Mouse (Mus musculus) layer of hippocampus, postnatal 10 days (tissue): ENCODE data around the gene Hoxc13. TPM values are rescaled to one million over a fixed set of nuclear protein-coding genes. Genes with fewer than 3 reads are reported as not detected.

ENCODE experiments used
- microRNA-seq, 2 experiments: library from miRNA; unstranded; fragments of <30 nt; microRNA quantifications; one replicate each; pipeline ENCODE4 v1.2.0; 2021
- total RNA-seq, 2 experiments: library from RNA; stranded (reverse); gene quantifications; 2 replicates each; pipeline ENCODE4 v1.2.3; 2021

Hoxc13 gene
- total RNA-seq, 2 experiments from 2014 or later: not detected

Small RNAs within 50 kb of the gene (microRNA-seq; reads per million reads assigned to microRNA genes)
- gene Mir196a-2: 0 to 0.98 reads per million in 2 experiments

Other genes starting within 250 kb of the Hoxc13 start
- 10 to 100 TPM in 1 of 2 experiments, 1 to 10 TPM in 1; 5.9 to 17.8 TPM for gene Atp5g2, start 248.8 kb upstream of the Hoxc13 start, total RNA-seq
- 10 to 100 TPM; 57.7 to 62.7 TPM for gene Calcoco1, start 198.9 kb upstream of the Hoxc13 start, total RNA-seq
- gene Hoxc12, start 15.7 kb downstream of the Hoxc13 start, total RNA-seq: not detected
- gene Hoxc11, start 33.3 kb downstream of the Hoxc13 start, total RNA-seq: not detected
- gene Hoxc10, start 45.7 kb downstream of the Hoxc13 start, total RNA-seq: not detected
- not detected for gene Hoxc5, start 46.3 kb downstream of the Hoxc13 start, total RNA-seq
- not detected for gene Hoxc9, start 55.3 kb downstream of the Hoxc13 start, total RNA-seq
- gene Hoxc8, start 69.5 kb downstream of the Hoxc13 start, total RNA-seq: not detected
- not detected for gene Hoxc6, start 77.2 kb downstream of the Hoxc13 start, total RNA-seq
- gene Hoxc4, start 97.8 kb downstream of the Hoxc13 start, total RNA-seq: not detected
- gene Smug1, start 246.0 kb downstream of the Hoxc13 start, total RNA-seq: 10 to 100 TPM; 15.1 to 17.4 TPM